Mouse (Mus musculus) lung, postnatal 0 days (tissue): ENCODE results near the gene Fmo6.

Source experiments
- CTCF ChIP-seq: IDR thresholded peaks from 2 replicates; pipeline ENCODE4 v1.5.1; 2016; ENCODE audit warnings: antibody characterized with exemption, mild to moderate bottlenecking
- EP300 ChIP-seq: IDR thresholded peaks from 2 replicates; pipeline ENCODE4 v1.6.1; 2016; ENCODE audit warnings: antibody characterized with exemption, mild to moderate bottlenecking, control low read depth

GRCm38 (mm10) chr1:162930631-162931030, 6.7 kb downstream of the Fmo6 start:
- TF ChIP-seq EP300 (no peak), CTCF (no peak)
